Mouse (Mus musculus): ENCODE measurements at regions not wholly inside any gene's neighbourhood (a gene's known extent, or its start where the extent isn't known, plus 50 kb on each side); places are given as distances from the start of the nearest gene placed in this dataset.

DNA sequence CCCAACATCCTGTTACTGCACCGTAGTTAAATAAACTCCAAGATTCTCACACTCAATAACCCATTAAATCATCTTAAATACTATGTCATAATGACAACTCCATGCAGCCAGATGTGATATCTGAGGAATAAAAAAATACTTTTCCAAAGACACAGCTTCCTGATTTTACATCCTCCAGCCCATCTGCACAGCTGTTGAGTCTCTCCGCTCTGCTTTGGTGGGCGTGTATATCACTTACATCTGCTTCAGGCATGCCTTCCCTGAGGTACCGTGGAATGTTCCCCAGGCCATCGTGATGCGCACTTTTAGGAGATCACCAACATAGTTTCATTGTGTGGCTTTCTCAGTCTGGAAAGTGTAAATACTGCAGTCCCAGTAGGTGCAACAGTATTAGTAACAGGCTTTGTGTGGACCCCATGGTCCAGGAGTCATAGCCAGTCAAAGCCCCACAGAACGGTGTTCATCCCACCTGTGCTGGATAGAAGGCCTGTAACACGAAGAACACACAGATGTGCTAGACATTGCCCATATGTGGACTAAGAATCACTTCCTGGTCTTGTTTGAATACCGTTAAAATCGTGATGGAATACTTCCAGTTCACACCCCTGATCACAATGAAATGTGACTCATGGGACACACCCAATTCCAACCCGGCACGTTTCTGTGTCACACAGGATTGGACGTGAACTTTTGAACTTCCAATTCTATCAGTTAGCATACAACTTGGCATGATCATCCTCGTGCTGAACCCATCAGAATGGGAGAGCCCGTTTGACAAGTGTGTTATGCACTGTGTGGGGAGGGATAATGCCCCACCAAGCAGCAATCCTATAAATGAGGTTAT is 66.0 kb upstream of the Arrdc4 start:
- Histone ChIP-seq H3K27ac (no peak overlapping the region), H3K9me3 (replicated peaks; ENCODE audit: low read length) (no peaks in the 10 kb centered on the region), H3K4me1 (replicated peaks; ENCODE audit: insufficient read depth, low read length) (no peaks in the 10 kb centered on the region; the same call in 1 of the 2 replicates), H3K4me3 (replicated peaks; ENCODE audit: low read depth, low read length) (no peak overlapping the region), H3K9ac (ENCODE audit: low read depth, low read length) (no peak overlapping the region), H3K4me2 (ENCODE audit: low read length) (no peak overlapping the region), H3K36me3 (ENCODE audit: insufficient read depth, low read length) (no peaks in the 10 kb centered on the region), H3K27me3 (ENCODE audit: insufficient read depth, low read length) (no peaks in the 10 kb centered on the region)
- no peak for TF ChIP-seq CTCF (IDR thresholded peaks at IDR 0.05; ENCODE audit: low read depth)
- WGBS, result 61% methylated on average over 15 of the region's 15 CpGs
- peak; percentile 27 for DNase-seq (ENCODE audit: low spot score)
- ATAC-seq (replicated peaks; ENCODE audit: low FRiP score, low read depth), result no peak

DNA sequence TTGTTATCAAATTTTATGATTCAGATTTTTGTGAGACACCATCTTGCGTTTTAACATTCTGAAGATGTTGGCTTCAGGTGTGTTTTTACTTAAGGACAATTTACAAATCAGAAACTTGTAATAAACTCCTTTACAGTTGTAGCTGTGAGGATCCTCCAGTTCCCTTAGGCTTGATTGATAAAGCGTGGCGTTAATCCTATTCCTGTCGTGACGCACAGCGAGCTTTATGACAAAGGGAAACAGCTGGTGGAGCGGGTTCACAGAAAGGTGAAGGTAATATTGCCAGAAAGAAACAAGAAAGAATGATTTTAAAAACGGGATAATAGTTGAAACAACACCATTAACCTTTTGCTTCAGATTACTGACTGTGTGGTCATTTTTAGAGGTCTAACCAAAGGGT is 60.7 kb upstream of the Arrdc4 start:
- H3K4me2 ChIP-seq (ENCODE audit: low read length), result no peak overlapping the region

More for the DNA sequence above, 60.7 kb upstream of the Arrdc4 start:
- Histone ChIP-seq H3K9ac (ENCODE audit: low read depth, low read length) (no peak overlapping the region), H3K4me1 (replicated peaks; ENCODE audit: insufficient read depth, low read length) (no peaks in the 10 kb centered on the region; the same call in 1 of the 2 replicates), H3K27me3 (ENCODE audit: insufficient read depth, low read length) (no peaks in the 10 kb centered on the region), H3K36me3 (ENCODE audit: insufficient read depth, low read length) (no peaks in the 10 kb centered on the region), H3K9me3 (replicated peaks; ENCODE audit: low read length) (no peaks in the 10 kb centered on the region), H3K4me3 (replicated peaks; ENCODE audit: low read depth, low read length) (no peak overlapping the region), H3K27ac (no peak overlapping the region)
- ATAC-seq (replicated peaks; ENCODE audit: low FRiP score, low read depth) (no peak), DNase-seq (ENCODE audit: low spot score) (peak; percentile 63)
- no peak for TF ChIP-seq CTCF (IDR thresholded peaks at IDR 0.05; ENCODE audit: low read depth)
- 10% methylated on average over 8 of the region's 8 CpGs for WGBS

Measured in kidney, postnatal 0 days (tissue).